ENCODE assay signal across 25 mouse cellular contexts in genomic region chr8:124496266-124496665, GRCm38 (mm10). TPM values are rescaled to one million over a fixed set of nuclear protein-coding genes. Genes with fewer than 3 reads are reported as not detected.
"Had no signal": no experiment of that assay in that cellular context is flagged by ENCODE, and none has a peak within 500 bp of the region (broad histone marks: within the 10 kb centered on the region; RNA-seq: fewer than 3 reads in every experiment).

No protein-coding gene starts in this region.

- DNase-seq: kidney, adult 11 months; kidney, adult 8-10 months; kidney, postnatal 10 days; layer of hippocampus, postnatal 36 days; liver; lung, adult 18-20 months; lung, postnatal 10 days; lung, postnatal 36 days; right cerebral cortex, postnatal 25 days; spleen, adult 18-20 months; thymus, adult 18-20 months; thymus, postnatal 14 days; thymus, postnatal 4 days had no signal

- H3K4me3 ChIP-seq: kidney, embryonic 15.5 days; liver, embryonic 12.5 days; liver, embryonic 15.5 days; lung, embryonic 15.5 days; megakaryocyte, embryonic 14.5 days; midbrain, embryonic 10.5 days; midbrain, embryonic 13.5 days; myocyte; neural tube, embryonic 13.5 days had no signal

- H3K9ac ChIP-seq: kidney, embryonic 15.5 days; liver, embryonic 12.5 days; liver, embryonic 15.5 days; lung, embryonic 15.5 days; midbrain, embryonic 13.5 days; neural tube, embryonic 13.5 days had no signal

- H3K27me3 ChIP-seq: kidney, embryonic 15.5 days; liver, embryonic 12.5 days; liver, embryonic 15.5 days; lung, embryonic 15.5 days; midbrain, embryonic 13.5 days; neural tube, embryonic 13.5 days had no signal

- H3K9me3 ChIP-seq: kidney, embryonic 15.5 days; liver, embryonic 12.5 days; liver, embryonic 15.5 days; lung, embryonic 15.5 days; midbrain, embryonic 10.5 days; midbrain, embryonic 13.5 days; neural tube, embryonic 13.5 days had no signal

- H3K4me2 ChIP-seq: kidney, embryonic 15.5 days; liver, embryonic 12.5 days; liver, embryonic 15.5 days; lung, embryonic 15.5 days; midbrain, embryonic 13.5 days; neural tube, embryonic 13.5 days had no signal

- H3K4me1 ChIP-seq: kidney, embryonic 15.5 days; liver, embryonic 12.5 days; liver, embryonic 15.5 days; lung, embryonic 15.5 days; midbrain, embryonic 10.5 days; midbrain, embryonic 13.5 days; neural tube, embryonic 13.5 days had no signal

- H3K27ac ChIP-seq: kidney, embryonic 15.5 days; liver, embryonic 12.5 days; liver, embryonic 15.5 days; lung, embryonic 15.5 days; midbrain, embryonic 10.5 days; midbrain, embryonic 13.5 days; neural tube, embryonic 13.5 days had no signal

- ATAC-seq: liver, embryonic 12.5 days; midbrain, embryonic 13.5 days; midbrain, embryonic 16.5 days had no signal

- H3K36me3 ChIP-seq: kidney, embryonic 15.5 days; liver, embryonic 12.5 days; liver, embryonic 15.5 days; lung, embryonic 15.5 days; midbrain, embryonic 10.5 days; midbrain, embryonic 13.5 days; neural tube, embryonic 13.5 days had no signal

RNA-seq across cellular contexts. Expression of gene Pgbd5, which starts 56.8 kb away (rescaled TPM):
- total RNA-seq: monocyte, adult 5-6 weeks; neutrophil, adult 5-6 weeks had no signal
